Mouse (Mus musculus): ENCODE measurements around the gene Slc45a2. TPM values are rescaled to one million over a fixed set of nuclear protein-coding genes. Genes with fewer than 3 reads are reported as not detected.

Slc45a2 gene
- not detected in 2 replicates for total RNA-seq (2012; rRNA removed)
- not detected in 2 replicates for total RNA-seq (2014; rRNA removed)
- polyA plus RNA-seq (2012; ENCODE audit: insufficient read length, low read depth): not detected in 2 replicates

DNA sequence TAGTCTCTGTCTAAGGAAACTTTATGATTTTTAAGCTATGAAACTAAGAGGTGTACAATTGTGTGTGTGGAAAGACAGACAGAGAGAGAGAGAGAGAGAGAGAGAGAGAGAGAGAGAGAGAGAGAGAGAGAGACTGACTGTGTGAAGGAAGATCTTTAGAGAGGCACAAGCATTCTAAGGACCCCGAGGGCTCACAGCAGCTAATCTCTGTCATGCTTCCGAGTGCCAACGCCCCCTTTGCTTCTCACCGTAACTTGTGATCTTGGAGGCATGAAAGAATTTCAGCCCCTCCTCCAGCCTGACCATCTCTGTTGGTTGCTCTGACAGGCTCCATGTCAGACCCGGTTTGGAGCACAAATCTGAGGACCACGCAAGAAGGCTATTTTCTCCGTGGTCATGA is at the start of gene Slc45a2:
Gene Slc45a2 (plus strand): TSS at position 301 of the 400 bp plus-strand sequence.
- no peaks in the 10 kb centered on the region for H3K79me2 ChIP-seq (replicated peaks; ENCODE audit: control insufficient read depth, extremely low read depth, insufficient read depth, poor library complexity, severe bottlenecking)
- no peak within 1 kb of the TSS for H3K27ac ChIP-seq (ENCODE audit: insufficient read depth, low read depth)
- H3K4me1 ChIP-seq (ENCODE audit: control insufficient read depth in 1 of 2, insufficient read depth in 2 of 2): no peaks in the 10 kb centered on the region
- no peaks in the 10 kb centered on the region for H3K27me3 ChIP-seq (replicated peaks)
- H3K36me3 ChIP-seq (replicated peaks in 1 of 2; ENCODE audit: control insufficient read depth in 1 of 2, insufficient read depth in 1 of 2, low read length in 1 of 2): peaks cover 0 to 10% of the 10 kb centered on the region in 2 experiments
- DNase-seq (ENCODE audit: extremely low read depth): no peak
- in situ Hi-C loops (cut with MboI; ENCODE audit: low pct_ligation_motif_present, low pct_unique_long_range_greater_than_20kb, low sequenced_read_pairs): loop anchor here (5.0 to 25.0 kb wide), 2 partner anchors 78 to 962 kb away; no protein-coding TSS in a partner anchor
- H3K4me3 ChIP-seq (replicated peaks in 1 of 3; ENCODE audit: low read depth in 2 of 3, low read length in 2 of 3, poor library complexity in 1 of 3): no peak within 1 kb of the TSS
- no peak within 1 kb of the TSS for H3K4me2 ChIP-seq (ENCODE audit: insufficient read depth, low read depth, poor library complexity, severe bottlenecking)
- H3K9me3 ChIP-seq (replicated peaks; ENCODE audit: low read length): no peaks in the 10 kb centered on the region
- dilution Hi-C loops (cut with MboI; ENCODE audit: extremely low pct_ligation_motif_present, extremely low pct_unique_long_range_greater_than_20kb, low sequenced_read_pairs): no loop called here
- TF ChIP-seq SIN3A (IDR thresholded peaks at IDR 0.05; ENCODE audit: low read length) (no peak), TCF12 (IDR thresholded peaks at IDR 0.05; ENCODE audit: low read depth, low read length) (no peak), POLR2A (IDR thresholded peaks at IDR 0.05; ENCODE audit: low read depth, low read length) (no peak), SMC3 (IDR thresholded peaks at IDR 0.05; ENCODE audit: low read depth, low read length) (no peak), ZKSCAN1 (IDR thresholded peaks at IDR 0.05; ENCODE audit: borderline replicate concordance, low read depth, low read length) (no peak), MAZ (IDR thresholded peaks at IDR 0.05; ENCODE audit: low read depth, low read length) (no peak), CHD1 (IDR thresholded peaks at IDR 0.05; ENCODE audit: low read depth, low read length) (no peak), NELFE (IDR thresholded peaks at IDR 0.05; ENCODE audit: low read depth, low read length) (no peak), EP300 (IDR thresholded peaks at IDR 0.05; ENCODE audit: low read length) (no peak), HCFC1 (IDR thresholded peaks at IDR 0.05; ENCODE audit: low read depth, low read length) (no peak), CHD2 (IDR thresholded peaks at IDR 0.05; ENCODE audit: low read length) (no peak), RCOR1 (conservative IDR thresholded peaks at IDR 0.05; ENCODE audit: low read depth, low read length) (no peak), TBP (conservative IDR thresholded peaks at IDR 0.05; ENCODE audit: low read depth, low read length) (no peak), CTCF (conservative IDR thresholded peaks at IDR 0.05 in 1 of 2, IDR thresholded peaks at IDR 0.05 in 1 of 2; ENCODE audit: low read depth in 2 of 2, low read length in 2 of 2) (no peak)
- H3K9ac ChIP-seq (ENCODE audit: insufficient read depth, low read depth): no peak within 1 kb of the TSS

DNA sequence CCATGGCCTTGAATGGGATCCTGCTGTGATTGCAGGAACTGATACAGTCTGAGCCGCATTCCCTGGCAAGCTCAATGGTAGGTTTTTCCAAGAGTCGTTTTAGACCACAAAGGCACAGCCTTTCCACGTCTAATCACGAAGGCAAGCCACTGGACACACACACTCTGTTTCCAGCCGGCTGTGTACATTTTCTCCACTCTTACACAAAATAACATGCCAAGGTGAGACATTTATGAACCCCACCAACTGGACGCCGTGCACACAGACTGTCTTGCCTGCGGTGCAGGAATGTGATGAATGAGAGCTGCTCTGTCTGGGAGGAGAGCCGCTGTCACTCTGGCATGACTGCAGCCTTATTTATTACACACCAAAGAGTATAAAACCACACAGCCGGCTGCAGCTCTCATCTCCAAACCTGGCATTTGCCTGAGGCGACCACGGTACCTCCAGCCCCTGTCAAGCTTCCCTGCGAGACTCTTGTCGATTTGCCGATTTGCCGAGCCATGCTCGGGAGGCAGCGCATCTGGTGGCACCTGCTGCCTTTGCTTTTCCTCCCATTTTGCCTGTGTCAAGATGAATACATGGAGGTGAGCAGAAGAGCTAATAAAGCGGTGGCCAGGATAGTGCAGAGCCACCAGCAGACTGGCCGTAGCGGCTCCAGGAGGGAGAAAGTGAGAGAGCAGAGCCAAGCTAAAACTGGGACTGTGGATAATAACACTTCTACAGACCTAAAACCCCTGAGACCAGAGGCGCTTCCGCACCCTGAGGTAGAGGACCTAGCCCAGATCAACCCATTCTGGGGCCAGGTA is 48.4 kb upstream of the Slc45a2 start, which contains the start of gene C1qtnf3:
Gene C1qtnf3 (plus strand): TSS at position 382 of the 809 bp plus-strand sequence.
- TF ChIP-seq CHD1 (IDR thresholded peaks at IDR 0.05; ENCODE audit: low read depth, low read length) (no peak), HCFC1 (IDR thresholded peaks at IDR 0.05; ENCODE audit: low read depth, low read length) (no peak), MAX (IDR thresholded peaks at IDR 0.05; ENCODE audit: low read length) (no peak), JUN (IDR thresholded peaks at IDR 0.05; ENCODE audit: insufficient read depth, low read depth, low read length) (no peak), MAFK (IDR thresholded peaks at IDR 0.05; ENCODE audit: insufficient replicate concordance, low read length) (no peak), TBP (conservative IDR thresholded peaks at IDR 0.05; ENCODE audit: low read depth, low read length) (no peak), ZMIZ1 (IDR thresholded peaks at IDR 0.05; ENCODE audit: low read depth, low read length) (no peak), TCF12 (IDR thresholded peaks at IDR 0.05; ENCODE audit: low read depth, low read length) (no peak), IRF4 (IDR thresholded peaks at IDR 0.05; ENCODE audit: low read depth, low read length) (no peak), ETS1 (conservative IDR thresholded peaks at IDR 0.05; ENCODE audit: low read depth, low read length) (no peak), USF2 (conservative IDR thresholded peaks at IDR 0.05; ENCODE audit: low read depth, low read length) (no peak), SMC3 (IDR thresholded peaks at IDR 0.05; ENCODE audit: low read depth, low read length) (no peak), RAD21 (IDR thresholded peaks at IDR 0.05; ENCODE audit: low read depth, low read length) (no peak), RCOR1 (conservative IDR thresholded peaks at IDR 0.05; ENCODE audit: low read depth, low read length) (no peak), GABPA (IDR thresholded peaks at IDR 0.05; ENCODE audit: insufficient replicate concordance, low read depth, low read length) (no peak), MYC (IDR thresholded peaks at IDR 0.05; ENCODE audit: low read depth, low read length) (no peak), KAT2A (IDR thresholded peaks at IDR 0.05; ENCODE audit: insufficient replicate concordance, low read length) (no peak), NELFE (IDR thresholded peaks at IDR 0.05; ENCODE audit: low read depth, low read length) (no peak), POLR2A (IDR thresholded peaks at IDR 0.05; ENCODE audit: low read depth, low read length) (no peak), CTCF (conservative IDR thresholded peaks at IDR 0.05 in 1 of 2, IDR thresholded peaks at IDR 0.05 in 1 of 2; ENCODE audit: low read depth in 2 of 2, low read length in 2 of 2) (no peak)
- Histone ChIP-seq H3K27me3 (replicated peaks) (no peaks in the 10 kb centered on the region), H3K9ac (ENCODE audit: insufficient read depth, low read depth) (no peak within 1 kb of the TSS), H3K9me3 (replicated peaks; ENCODE audit: low read length) (no peaks in the 10 kb centered on the region), H3K4me1 (ENCODE audit: control insufficient read depth in 1 of 2, insufficient read depth in 2 of 2) (no peaks in the 10 kb centered on the region), H3K36me3 (replicated peaks in 1 of 2; ENCODE audit: control insufficient read depth in 1 of 2, insufficient read depth in 1 of 2, low read length in 1 of 2) (no peaks in the 10 kb centered on the region), H3K4me2 (ENCODE audit: insufficient read depth, low read depth, poor library complexity, severe bottlenecking) (no peak within 1 kb of the TSS), H3K4me3 (replicated peaks in 1 of 3; ENCODE audit: low read depth in 2 of 3, low read length in 2 of 3, poor library complexity in 1 of 3) (no peak within 1 kb of the TSS), H3K79me2 (replicated peaks; ENCODE audit: control insufficient read depth, extremely low read depth, insufficient read depth, poor library complexity, severe bottlenecking) (no peaks in the 10 kb centered on the region), H3K27ac (ENCODE audit: insufficient read depth, low read depth) (no peak within 1 kb of the TSS)
- dilution Hi-C loops (cut with MboI; ENCODE audit: extremely low pct_ligation_motif_present, extremely low pct_unique_long_range_greater_than_20kb, low sequenced_read_pairs): no loop called here
- in situ Hi-C loops (cut with MboI; ENCODE audit: low pct_ligation_motif_present, low pct_unique_long_range_greater_than_20kb, low sequenced_read_pairs): no loop called here
- DNase-seq (ENCODE audit: extremely low read depth): no peak

All from CH12.LX (cell line).